Mouse (Mus musculus): ENCODE measurements at regions not wholly inside any gene's neighbourhood (a gene's known extent, or its start where the extent isn't known, plus 50 kb on each side); places are given as distances from the start of the nearest gene placed in this dataset.

DNA sequence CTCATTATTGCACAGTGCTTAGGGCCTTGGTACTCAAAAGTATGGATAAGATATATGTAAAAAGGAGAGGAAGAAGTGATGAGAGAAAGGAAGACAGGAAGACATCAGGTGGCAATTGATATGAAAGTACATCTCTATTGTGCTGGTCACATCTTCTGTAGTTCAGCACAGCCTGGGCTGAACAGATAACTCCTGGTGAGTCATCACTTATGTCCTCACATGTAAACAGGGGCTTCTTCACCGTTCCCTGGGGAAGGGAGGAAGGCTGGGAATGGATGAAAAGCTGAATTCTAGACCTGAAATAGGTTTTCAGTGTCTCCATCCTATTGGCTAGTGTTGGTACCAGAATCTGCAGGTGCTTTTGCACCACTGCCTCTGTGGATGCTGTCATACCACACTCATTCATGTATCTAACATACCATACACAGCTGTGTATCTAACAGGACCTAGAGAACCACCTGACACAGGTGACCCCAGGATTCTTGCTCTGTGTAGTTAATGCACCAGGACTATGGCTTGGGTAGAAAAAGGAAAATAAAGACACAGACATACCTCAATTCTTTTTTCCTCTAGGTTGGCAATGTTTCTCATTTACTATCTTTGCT is 234.4 kb upstream of the Zeb2 start:
- Histone ChIP-seq H3K27ac (ENCODE audit: insufficient read depth, low read depth, low read length) (no peak overlapping the region), H3K4me1 (ENCODE audit: control insufficient read depth, insufficient read depth, low read length) (peaks cover 9% of the 10 kb centered on the region), H3K4me3 (ENCODE audit: insufficient read depth, low read length) (no peak overlapping the region)
- TF ChIP-seq CTCF (IDR thresholded peaks at IDR 0.05; ENCODE audit: low read depth, low read length): no peak
- no peak for TF ChIP-seq POLR2A (IDR thresholded peaks at IDR 0.05; ENCODE audit: borderline replicate concordance, low read depth, low read length)

GRCm38 (mm10) chr2:45346358-45346757 is 229.2 kb upstream of the Zeb2 start:
- Histone ChIP-seq H3K4me1 (ENCODE audit: control insufficient read depth, insufficient read depth, low read length) (peaks cover 4% of the 10 kb centered on the region; the same call in 1 of the 2 replicates), H3K4me3 (ENCODE audit: insufficient read depth, low read length) (no peak overlapping the region), H3K27ac (ENCODE audit: insufficient read depth, low read depth, low read length) (no peak overlapping the region)
- no peak for TF ChIP-seq CTCF (IDR thresholded peaks at IDR 0.05; ENCODE audit: low read depth, low read length)
- TF ChIP-seq POLR2A (IDR thresholded peaks at IDR 0.05; ENCODE audit: borderline replicate concordance, low read depth, low read length): no peak

GRCm38 (mm10) chr2:45339866-45340265 is 222.7 kb upstream of the Zeb2 start:
- TF ChIP-seq CTCF (IDR thresholded peaks at IDR 0.05; ENCODE audit: low read depth, low read length): no peak

DNA sequence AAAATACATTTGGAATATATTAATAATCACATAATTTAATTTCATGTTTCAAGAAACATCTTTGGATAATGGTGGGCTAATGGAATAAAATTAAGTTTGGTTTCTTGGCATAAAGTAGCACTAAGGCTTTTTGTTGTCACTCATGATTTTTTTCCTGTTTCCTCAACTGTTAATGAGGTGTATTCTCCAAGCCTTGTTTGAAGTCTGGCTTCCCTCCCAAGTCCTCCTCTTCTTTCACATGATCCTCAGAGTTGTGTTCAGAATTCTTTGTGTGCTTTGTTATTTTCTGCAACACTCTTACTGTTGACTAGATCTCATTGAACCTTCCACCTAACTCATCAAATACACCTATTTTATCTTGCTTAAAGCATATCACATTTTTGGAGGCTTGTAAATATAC is 221.6 kb upstream of the Zeb2 start:
- Histone ChIP-seq H3K27ac (ENCODE audit: insufficient read depth, low read depth, low read length) (no peak overlapping the region), H3K4me1 (ENCODE audit: control insufficient read depth, insufficient read depth, low read length) (no peaks in the 10 kb centered on the region), H3K4me3 (ENCODE audit: insufficient read depth, low read length) (no peak overlapping the region)
- TF ChIP-seq CTCF (IDR thresholded peaks at IDR 0.05; ENCODE audit: low read depth, low read length) (no peak), POLR2A (IDR thresholded peaks at IDR 0.05; ENCODE audit: borderline replicate concordance, low read depth, low read length) (no peak)

More at GRCm38 (mm10) chr2:45339866-45340265, 222.7 kb upstream of the Zeb2 start:
- no peaks in the 10 kb centered on the region for H3K4me1 ChIP-seq (ENCODE audit: control insufficient read depth, insufficient read depth, low read length)
- H3K27ac ChIP-seq (ENCODE audit: insufficient read depth, low read depth, low read length): no peak overlapping the region
- H3K4me3 ChIP-seq (ENCODE audit: insufficient read depth, low read length): no peak overlapping the region

GRCm38 (mm10) chr2:45316945-45317565 is 199.9 kb upstream of the Zeb2 start:
- no peak for TF ChIP-seq POLR2A (IDR thresholded peaks at IDR 0.05; ENCODE audit: borderline replicate concordance, low read depth, low read length)
- no peak for TF ChIP-seq CTCF (IDR thresholded peaks at IDR 0.05; ENCODE audit: low read depth, low read length)
- Histone ChIP-seq H3K4me1 (ENCODE audit: control insufficient read depth, insufficient read depth, low read length) (peaks cover 4% of the 10 kb centered on the region), H3K27ac (ENCODE audit: insufficient read depth, low read depth, low read length) (0 out of 2 replicates have a peak overlapping the region, but pooled peaks have one; percentile 1), H3K4me3 (ENCODE audit: insufficient read depth, low read length) (no peak overlapping the region)

GRCm38 (mm10) chr2:45287530-45288009 is 170.4 kb upstream of the Zeb2 start:
- TF ChIP-seq CTCF (IDR thresholded peaks at IDR 0.05; ENCODE audit: low read depth, low read length) (no peak), POLR2A (IDR thresholded peaks at IDR 0.05; ENCODE audit: borderline replicate concordance, low read depth, low read length) (no peak)
- no peak overlapping the region for H3K27ac ChIP-seq (ENCODE audit: insufficient read depth, low read depth, low read length)
- H3K4me3 ChIP-seq (ENCODE audit: insufficient read depth, low read length): no peak overlapping the region
- peaks cover 5% of the 10 kb centered on the region for H3K4me1 ChIP-seq (ENCODE audit: control insufficient read depth, insufficient read depth, low read length)

- Histone ChIP-seq H3K27ac (ENCODE audit: insufficient read depth, low read depth, low read length) (no peak overlapping the region), H3K4me3 (ENCODE audit: insufficient read depth, low read length) (no peak overlapping the region), H3K4me1 (ENCODE audit: control insufficient read depth, insufficient read depth, low read length) (peaks cover 31% of the 10 kb centered on the region)
- no peak for TF ChIP-seq CTCF (IDR thresholded peaks at IDR 0.05; ENCODE audit: low read depth, low read length)
- no peak for TF ChIP-seq POLR2A (IDR thresholded peaks at IDR 0.05; ENCODE audit: borderline replicate concordance, low read depth, low read length)
These were observed 166.6 kb upstream of the Zeb2 start for GRCm38 (mm10) chr2:45283811-45284210.

- TF ChIP-seq CTCF (IDR thresholded peaks at IDR 0.05; ENCODE audit: low read depth, low read length): no peak
- TF ChIP-seq POLR2A (IDR thresholded peaks at IDR 0.05; ENCODE audit: borderline replicate concordance, low read depth, low read length): no peak
- Histone ChIP-seq H3K4me3 (ENCODE audit: insufficient read depth, low read length) (no peak overlapping the region), H3K4me1 (ENCODE audit: control insufficient read depth, insufficient read depth, low read length) (peaks cover 48% of the 10 kb centered on the region), H3K27ac (ENCODE audit: insufficient read depth, low read depth, low read length) (peak overlapping the region; percentile 98)
These were observed 162.3 kb upstream of the Zeb2 start for GRCm38 (mm10) chr2:45279490-45279889.

GRCm38 (mm10) chr2:45277602-45278001 is 160.4 kb upstream of the Zeb2 start:
- peaks cover 51% of the 10 kb centered on the region for H3K4me1 ChIP-seq (ENCODE audit: control insufficient read depth, insufficient read depth, low read length)
- peak overlapping the region; percentile 95 for H3K27ac ChIP-seq (ENCODE audit: insufficient read depth, low read depth, low read length)
- H3K4me3 ChIP-seq (ENCODE audit: insufficient read depth, low read length): no peak overlapping the region
- TF ChIP-seq CTCF (IDR thresholded peaks at IDR 0.05; ENCODE audit: low read depth, low read length) (no peak), POLR2A (IDR thresholded peaks at IDR 0.05; ENCODE audit: borderline replicate concordance, low read depth, low read length) (no peak)

- Histone ChIP-seq H3K27ac (ENCODE audit: insufficient read depth, low read depth, low read length) (peak overlapping the region; percentile 95), H3K4me1 (ENCODE audit: control insufficient read depth, insufficient read depth, low read length) (peaks cover 53% of the 10 kb centered on the region), H3K4me3 (ENCODE audit: insufficient read depth, low read length) (no peak overlapping the region)
- no peak for TF ChIP-seq CTCF (IDR thresholded peaks at IDR 0.05; ENCODE audit: low read depth, low read length)
- TF ChIP-seq POLR2A (IDR thresholded peaks at IDR 0.05; ENCODE audit: borderline replicate concordance, low read depth, low read length): no peak
These were observed 159.5 kb upstream of the Zeb2 start for GRCm38 (mm10) chr2:45276703-45277102.

Measured in bone marrow macrophage, adult 2 months (primary cell).